Mouse (Mus musculus): ENCODE measurements around the gene Phf5a.

GRCm38 (mm10) chr15:81836966-81837920 lies 34.5 kb downstream of the Phf5a start:
- no peak for TF ChIP-seq CTCF (IDR thresholded peaks at IDR 0.05; ENCODE audit: control insufficient read depth, insufficient read depth, insufficient replicate concordance, low read depth, low read length)
- TF ChIP-seq POLR2A (IDR thresholded peaks at IDR 0.05; ENCODE audit: control insufficient read depth, low read depth, low read length), result no peak

Data from testis, adult 2 months (tissue).